Mouse (Mus musculus) ovary, adult 18-20 months (tissue): ENCODE data around the gene Hhipl1.

ENCODE experiments used
- DNase-seq: peaks from one replicate; pipeline ENCODE4 v3.0.0; 2022; ENCODE audit warnings: low spot score, mixed read lengths

The Hhipl1 gene

GRCm38 (mm10) chr12:108313244-108313772 is 7.2 kb downstream of the Hhipl1 start:
- no peak for DNase-seq

- DNase-seq, result no peak
Observed at GRCm38 (mm10) chr12:108315818-108316217, 9.7 kb downstream of the Hhipl1 start.

- no peak for DNase-seq
Observed at GRCm38 (mm10) chr12:108316655-108317054, 10.6 kb downstream of the Hhipl1 start.

- DNase-seq, result no peak
Observed at GRCm38 (mm10) chr12:108317201-108317738, 11.2 kb downstream of the Hhipl1 start.

GRCm38 (mm10) chr12:108317826-108318430 is 11.9 kb downstream of the Hhipl1 start:
- no peak for DNase-seq

GRCm38 (mm10) chr12:108318499-108318898 is 12.4 kb downstream of the Hhipl1 start:
- DNase-seq, result no peak

GRCm38 (mm10) chr12:108320096-108320495 is 14.0 kb downstream of the Hhipl1 start:
- no peak for DNase-seq

- DNase-seq, result no peak
Observed at GRCm38 (mm10) chr12:108326401-108326800, 20.3 kb downstream of the Hhipl1 start.

GRCm38 (mm10) chr12:108327889-108328491 is 21.9 kb downstream of the Hhipl1 start:
- no peak for DNase-seq

GRCm38 (mm10) chr12:108333056-108333455 is 27.0 kb downstream of the Hhipl1 start:
- peak; percentile 65 for DNase-seq

GRCm38 (mm10) chr12:108333481-108333882 is 27.4 kb downstream of the Hhipl1 start:
- DNase-seq, result peak; percentile 12

- peak; percentile 99 for DNase-seq
Observed at GRCm38 (mm10) chr12:108333895-108334445, 27.9 kb downstream of the Hhipl1 start, which contains the start of gene Cyp46a1. Gene Cyp46a1, plus strand, starts transcription at chr12:108334381.

- DNase-seq, result no peak
Observed at GRCm38 (mm10) chr12:108334529-108334928, 28.5 kb downstream of the Hhipl1 start.

- no peak for DNase-seq
Observed at GRCm38 (mm10) chr12:108338572-108339190, 32.6 kb downstream of the Hhipl1 start.

GRCm38 (mm10) chr12:108348151-108348550 is 42.1 kb downstream of the Hhipl1 start:
- DNase-seq, result no peak

- DNase-seq, result no peak
Observed at GRCm38 (mm10) chr12:108349026-108349425, 43.0 kb downstream of the Hhipl1 start.

- DNase-seq, result no peak
Observed at GRCm38 (mm10) chr12:108350931-108351330, 44.9 kb downstream of the Hhipl1 start.

- DNase-seq, result no peak
Observed at GRCm38 (mm10) chr12:108352371-108353136, 46.5 kb downstream of the Hhipl1 start.

- DNase-seq, result no peak
Observed at GRCm38 (mm10) chr12:108354284-108354683, 48.2 kb downstream of the Hhipl1 start.

- no peak for DNase-seq
Observed at GRCm38 (mm10) chr12:108355271-108355670, 49.2 kb downstream of the Hhipl1 start.

- no peak for DNase-seq
Observed at GRCm38 (mm10) chr12:108355986-108356385, 49.9 kb downstream of the Hhipl1 start.

- peak; percentile 44 for DNase-seq
Observed at GRCm38 (mm10) chr12:108363796-108364195, 57.7 kb downstream of the Hhipl1 start.
